Mouse (Mus musculus): ENCODE data around the gene H2-D1.

- TF ChIP-seq POLR2A (IDR thresholded peaks at IDR 0.05; ENCODE audit: low read depth, low read length), result no peak
- TF ChIP-seq CTCF (IDR thresholded peaks at IDR 0.05; ENCODE audit: borderline replicate concordance, insufficient read depth, low read length), result no peak
Measured at GRCm38 (mm10) chr17:35285431-35285830, 22.9 kb downstream of the H2-D1 start.
